Mouse (Mus musculus) embryonic facial prominence, embryonic 10.5 days (tissue): Measurements from ENCODE around the gene Kiz. TPM values are rescaled to one million over a fixed set of nuclear protein-coding genes. Genes with fewer than 3 reads are reported as not detected.

Experiments used
- DNase-seq: peaks from one replicate; pipeline ENCODE4 v3.0.0-alpha.2; 2017; ENCODE audit warnings: low spot score
- H3K27ac ChIP-seq: fragments of 300-500 bp; sonication (generic); replicated peaks from 2 replicates; pipeline ENCODE4 v1.5.1; 2016; ENCODE audit warnings: mild to moderate bottlenecking
- H3K27me3 ChIP-seq: fragments of 300-500 bp; sonication (generic); replicated peaks from 2 replicates; pipeline ENCODE4 v1.6.1; 2016; ENCODE audit warnings: low read depth, mild to moderate bottlenecking; ENCODE audit not compliant: poor library complexity, severe bottlenecking
- H3K36me3 ChIP-seq: fragments of 300-500 bp; sonication (generic); replicated peaks from 2 replicates; pipeline ENCODE4 v1.6.1; 2016; ENCODE audit warnings: mild to moderate bottlenecking, moderate library complexity
- H3K4me1 ChIP-seq: fragments of 300-500 bp; sonication (generic); 2 replicates; pipeline ENCODE4 v1.6.1; 2016
- H3K4me3 ChIP-seq: fragments of 300-500 bp; sonication (generic); 2 replicates; pipeline ENCODE4 v1.5.1; 2016; ENCODE audit warnings: mild to moderate bottlenecking, moderate library complexity
- H3K9me3 ChIP-seq: fragments of 300-500 bp; sonication (generic); 2 replicates; pipeline ENCODE4 v1.6.1; 2016; ENCODE audit warnings: mild to moderate bottlenecking
- WGBS: fragments of 180-500 bp; shearing (Covaris S2); methylation state at CpG from one replicate; pipeline ENCODE4 v1.1.7; 2016; 5-methylcytosine and 5-hydroxymethylcytosine counted together
- polyA plus RNA-seq: library from polyadenylated mRNA; unstranded; fragments of >200 nt; fragmentation: Nextera tagmentation; extraction: Ambion mirVana; gene quantifications from 2 replicates; pipeline ENCODE4 v1.2.1, GENCODE M21; 2016

The Kiz gene
- polyA plus RNA-seq, 1 experiment from 2014 or later = 25.2 TPM

GRCm38 (mm10) chr2:146873881-146874441 lies 18.3 kb downstream of the Kiz start:
- Histone ChIP-seq H3K4me1 (no peaks in the 10 kb centered on the region), H3K27ac (no peak overlapping the region), H3K9me3 (no peaks in the 10 kb centered on the region), H3K36me3 (no peaks in the 10 kb centered on the region), H3K27me3 (no peaks in the 10 kb centered on the region), H3K4me3 (no peak overlapping the region)
- DNase-seq = no peak
- WGBS = 90% methylated on average over 7 of the region's 7 CpGs

DNA sequence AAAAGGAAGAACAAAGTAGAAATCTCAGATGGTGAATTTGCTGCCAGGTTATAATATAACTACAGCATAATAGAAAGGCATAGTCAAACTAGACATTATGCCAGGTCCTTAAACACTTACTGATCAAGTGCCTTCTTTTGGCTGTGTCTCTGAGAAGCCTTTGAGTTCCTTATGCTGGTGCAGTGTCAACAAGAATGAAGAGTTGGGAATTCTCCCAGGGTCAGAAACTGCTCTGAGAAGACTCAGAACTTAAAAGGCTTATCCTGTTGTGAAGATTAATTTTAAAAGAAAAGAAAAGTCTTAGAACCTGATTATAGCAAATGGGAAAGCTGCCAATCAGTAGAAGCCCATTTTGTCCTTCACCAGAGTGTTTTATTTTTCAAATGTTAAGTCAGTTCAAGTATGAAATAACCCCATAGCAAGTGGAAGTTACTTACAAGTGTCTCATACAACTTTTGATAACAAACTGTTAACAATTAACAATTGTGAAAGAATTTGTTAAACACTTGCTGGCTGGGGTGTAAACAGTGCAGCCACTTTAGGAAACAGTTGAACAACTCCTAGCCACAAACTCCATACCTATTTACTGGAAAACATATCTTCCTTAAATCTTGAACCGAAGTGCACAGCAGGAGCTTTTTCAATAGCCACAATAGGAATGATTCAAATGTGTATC lies 21.9 kb downstream of the Kiz start:
- no peaks in the 10 kb centered on the region for H3K36me3 ChIP-seq
- H3K27me3 ChIP-seq = no peaks in the 10 kb centered on the region
- no peak overlapping the region for H3K27ac ChIP-seq
- WGBS = 90% methylated on average over 1 of the region's 1 CpGs
- H3K9me3 ChIP-seq = no peaks in the 10 kb centered on the region
- H3K4me1 ChIP-seq = no peaks in the 10 kb centered on the region
- DNase-seq = no peak
- H3K4me3 ChIP-seq = no peak overlapping the region

DNA sequence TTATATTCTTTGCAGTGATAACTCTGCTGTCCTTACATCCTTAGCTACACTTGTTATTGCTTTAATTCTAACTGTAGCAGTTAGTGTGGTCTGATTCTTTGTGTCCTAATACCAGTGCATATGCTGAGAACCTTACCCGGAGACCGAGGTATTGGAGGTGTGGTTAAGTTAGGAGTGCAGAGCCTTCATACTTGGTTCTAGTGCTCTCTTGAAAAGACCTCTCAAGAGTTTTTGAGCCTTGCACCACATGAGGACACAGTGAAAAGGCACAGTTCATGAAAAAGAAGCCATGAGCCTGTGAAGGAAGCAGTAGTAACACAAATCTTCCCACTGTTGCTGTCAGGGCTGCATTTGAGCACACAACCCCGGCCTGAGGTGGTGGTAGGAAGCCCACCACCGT lies 26.0 kb downstream of the Kiz start:
- DNase-seq = no peak
- Histone ChIP-seq H3K9me3 (no peaks in the 10 kb centered on the region), H3K36me3 (no peaks in the 10 kb centered on the region), H3K27ac (no peak overlapping the region), H3K4me3 (no peak overlapping the region), H3K27me3 (no peaks in the 10 kb centered on the region; the same call in 1 of the 2 replicates), H3K4me1 (no peaks in the 10 kb centered on the region)
- 88% methylated on average over 4 of the region's 4 CpGs for WGBS

GRCm38 (mm10) chr2:146884291-146884855 lies 28.7 kb downstream of the Kiz start:
- Histone ChIP-seq H3K9me3 (no peaks in the 10 kb centered on the region), H3K4me1 (no peaks in the 10 kb centered on the region), H3K27ac (no peak overlapping the region), H3K4me3 (no peak overlapping the region), H3K36me3 (peaks cover 7% of the 10 kb centered on the region), H3K27me3 (no peaks in the 10 kb centered on the region; the same call in 1 of the 2 replicates)
- DNase-seq = no peak
- WGBS = 77% methylated on average over 8 of the region's 8 CpGs

GRCm38 (mm10) chr2:146888786-146889414 lies 33.2 kb downstream of the Kiz start:
- Histone ChIP-seq H3K9me3 (no peaks in the 10 kb centered on the region), H3K27me3 (no peaks in the 10 kb centered on the region; the same call in 1 of the 2 replicates), H3K27ac (no peak overlapping the region), H3K4me3 (no peak overlapping the region), H3K4me1 (no peaks in the 10 kb centered on the region), H3K36me3 (peaks cover 32% of the 10 kb centered on the region)
- no peak for DNase-seq
- WGBS = 93% methylated on average over 4 of the region's 4 CpGs

- Histone ChIP-seq H3K27me3 (no peaks in the 10 kb centered on the region), H3K36me3 (no peaks in the 10 kb centered on the region), H3K4me3 (no peak overlapping the region), H3K27ac (no peak overlapping the region), H3K4me1 (no peaks in the 10 kb centered on the region), H3K9me3 (no peaks in the 10 kb centered on the region)
- no peak for DNase-seq
Observed at GRCm38 (mm10) chr2:146898977-146899376, 43.3 kb downstream of the Kiz start.

DNA sequence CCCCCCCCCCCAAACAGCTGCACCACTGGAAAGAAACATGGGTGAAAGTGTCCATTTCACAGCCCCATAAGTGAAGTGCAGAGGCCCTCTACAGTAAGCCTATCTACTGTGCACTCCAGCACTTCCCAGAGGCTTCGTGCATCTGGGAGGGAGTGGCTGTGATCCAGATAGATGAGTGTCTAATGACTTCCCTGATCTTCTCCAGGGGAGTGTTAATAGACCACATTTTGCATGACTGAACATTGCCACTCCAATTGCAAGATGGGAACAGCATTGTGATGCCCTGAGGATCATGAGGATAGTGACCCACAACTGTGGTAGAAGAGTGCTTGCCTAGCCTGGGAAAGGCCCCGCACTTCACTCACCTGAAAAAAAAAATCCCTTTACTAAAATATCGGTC lies 60.4 kb downstream of the Kiz start:
- Histone ChIP-seq H3K4me1 (peaks cover 11% of the 10 kb centered on the region), H3K4me3 (no peak overlapping the region), H3K9me3 (no peaks in the 10 kb centered on the region), H3K27ac (no peak overlapping the region), H3K36me3 (no peaks in the 10 kb centered on the region), H3K27me3 (0 out of 2 replicates have a peak, but pooled peaks cover 8% of the 10 kb centered on the region)
- DNase-seq = no peak
- WGBS = 90% methylated on average over 3 of the region's 3 CpGs

- 83% methylated on average over 3 of the region's 3 CpGs for WGBS
Observed at GRCm38 (mm10) chr2:146917770-146918169, 62.1 kb downstream of the Kiz start.

GRCm38 (mm10) chr2:146920375-146921160 lies 64.9 kb downstream of the Kiz start:
- 12% methylated on average over 8 of the region's 8 CpGs for WGBS
- H3K27me3 ChIP-seq = peaks cover 8% of the 10 kb centered on the region; the same call in 1 of the 2 replicates
- no peaks in the 10 kb centered on the region for H3K9me3 ChIP-seq
- no peak overlapping the region for H3K4me3 ChIP-seq
- H3K36me3 ChIP-seq = no peaks in the 10 kb centered on the region
- peak overlapping the region; percentile 40 for H3K27ac ChIP-seq
- peak; percentile 45 for DNase-seq
- H3K4me1 ChIP-seq = peaks cover 17% of the 10 kb centered on the region

More at GRCm38 (mm10) chr2:146917770-146918169, 62.1 kb downstream of the Kiz start:
- no peaks in the 10 kb centered on the region for H3K9me3 ChIP-seq
- DNase-seq = no peak
- H3K36me3 ChIP-seq = no peaks in the 10 kb centered on the region
- 0 out of 2 replicates have a peak, but pooled peaks cover 8% of the 10 kb centered on the region for H3K27me3 ChIP-seq
- H3K4me3 ChIP-seq = no peak overlapping the region
- peaks cover 17% of the 10 kb centered on the region for H3K4me1 ChIP-seq
- H3K27ac ChIP-seq = no peak overlapping the region

GRCm38 (mm10) chr2:146925296-146925695 lies 69.6 kb downstream of the Kiz start:
- WGBS = 90% methylated on average over 1 of the region's 1 CpGs

GRCm38 (mm10) chr2:146925846-146926245 lies 70.2 kb downstream of the Kiz start:
- no peaks in the 10 kb centered on the region; the same call in 1 of the 2 replicates for H3K27me3 ChIP-seq
- H3K36me3 ChIP-seq = peaks cover 8% of the 10 kb centered on the region; the same call in 1 of the 2 replicates
- H3K27ac ChIP-seq = no peak overlapping the region
- H3K4me1 ChIP-seq = peaks cover 8% of the 10 kb centered on the region
- no peaks in the 10 kb centered on the region for H3K9me3 ChIP-seq
- DNase-seq = no peak
- WGBS = 86% methylated on average over 4 of the region's 4 CpGs
- H3K4me3 ChIP-seq = no peak overlapping the region

More at GRCm38 (mm10) chr2:146925296-146925695, 69.6 kb downstream of the Kiz start:
- Histone ChIP-seq H3K4me3 (no peak overlapping the region), H3K9me3 (no peaks in the 10 kb centered on the region), H3K27me3 (no peaks in the 10 kb centered on the region; the same call in 1 of the 2 replicates), H3K27ac (no peak overlapping the region), H3K4me1 (peaks cover 14% of the 10 kb centered on the region), H3K36me3 (peaks cover 8% of the 10 kb centered on the region; the same call in 1 of the 2 replicates)
- no peak for DNase-seq

DNA sequence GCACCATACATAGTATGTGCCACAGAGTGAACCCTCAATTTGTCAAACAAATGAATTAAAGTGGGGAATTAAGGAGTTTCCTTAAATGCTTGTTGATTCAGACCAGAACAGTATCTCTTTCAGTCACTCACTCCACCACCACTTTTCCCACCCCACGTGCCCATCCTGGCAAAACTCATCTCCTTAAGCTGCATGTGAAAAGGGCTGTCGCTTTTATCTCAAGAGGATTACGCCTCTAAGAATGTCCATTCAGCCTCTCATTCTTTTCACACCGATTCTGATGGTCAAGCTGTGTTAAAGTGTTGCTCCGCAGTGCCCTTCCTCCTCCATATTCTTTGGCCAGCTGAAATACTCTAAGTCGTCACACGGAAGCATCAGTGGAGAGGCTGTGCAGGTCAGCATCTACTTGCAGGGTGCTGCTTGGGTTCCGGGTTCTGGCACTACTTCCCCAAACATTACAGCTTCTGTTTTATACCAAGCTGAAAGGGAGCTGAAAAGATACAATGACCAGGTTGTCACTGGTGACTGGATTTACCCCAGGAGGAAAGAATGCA lies 92.6 kb downstream of the Kiz start:
- Histone ChIP-seq H3K27ac (no peak overlapping the region), H3K27me3 (peaks cover 76% of the 10 kb centered on the region), H3K4me3 (no peak overlapping the region), H3K9me3 (no peaks in the 10 kb centered on the region), H3K4me1 (peaks cover 12% of the 10 kb centered on the region), H3K36me3 (no peaks in the 10 kb centered on the region)
- DNase-seq = no peak
- 39% methylated on average over 8 of the region's 8 CpGs for WGBS
